Mouse (Mus musculus) cerebellum, adult 8-10 months (tissue): ENCODE measurements around the gene Itsn1.

Source experiments
- DNase-seq: peaks from one replicate; pipeline ENCODE4 v3.0.0; 2022

Itsn1 gene

DNA sequence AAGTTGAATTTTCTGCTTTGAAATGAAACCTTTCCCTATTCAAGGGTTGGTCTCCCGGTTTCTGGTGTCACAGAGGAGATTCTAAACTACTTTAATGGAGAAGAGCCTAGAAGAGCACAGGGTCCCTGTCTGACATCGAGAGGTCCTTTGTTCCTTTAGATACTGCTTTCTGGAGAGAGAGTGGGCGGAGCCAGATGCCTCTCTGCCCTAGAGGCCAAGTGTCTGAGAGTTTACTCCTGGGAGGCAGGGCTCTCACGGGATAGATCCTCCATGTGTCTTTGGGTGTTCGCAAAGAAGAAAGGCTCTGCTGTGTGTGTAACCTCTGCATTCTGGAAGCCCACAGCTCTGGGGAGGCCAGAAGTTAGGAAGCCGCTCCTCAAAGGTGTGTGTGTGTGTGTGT, 190.0 kb downstream of the Itsn1 start:
- no peak for DNase-seq

DNA sequence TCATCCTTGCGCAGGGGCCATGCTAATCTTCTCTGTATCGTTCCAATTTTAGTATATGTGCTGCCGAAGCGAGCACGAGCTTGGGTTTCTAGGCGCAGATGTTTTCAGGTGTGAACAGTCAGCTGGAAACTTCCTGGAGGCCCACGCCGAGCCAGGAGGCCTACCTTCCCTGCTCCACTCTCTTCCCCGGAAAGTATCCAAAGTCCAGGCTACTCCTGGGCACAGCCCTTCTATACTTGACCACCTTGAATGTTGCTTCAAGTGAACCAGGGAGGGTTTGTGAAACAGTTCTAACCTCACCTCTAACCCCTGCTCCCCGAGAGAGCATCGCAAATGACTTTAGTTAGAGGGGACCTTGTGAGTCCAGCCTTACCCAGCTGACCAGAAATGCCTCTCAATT, 192.3 kb downstream of the Itsn1 start:
- DNase-seq = no peak

DNA sequence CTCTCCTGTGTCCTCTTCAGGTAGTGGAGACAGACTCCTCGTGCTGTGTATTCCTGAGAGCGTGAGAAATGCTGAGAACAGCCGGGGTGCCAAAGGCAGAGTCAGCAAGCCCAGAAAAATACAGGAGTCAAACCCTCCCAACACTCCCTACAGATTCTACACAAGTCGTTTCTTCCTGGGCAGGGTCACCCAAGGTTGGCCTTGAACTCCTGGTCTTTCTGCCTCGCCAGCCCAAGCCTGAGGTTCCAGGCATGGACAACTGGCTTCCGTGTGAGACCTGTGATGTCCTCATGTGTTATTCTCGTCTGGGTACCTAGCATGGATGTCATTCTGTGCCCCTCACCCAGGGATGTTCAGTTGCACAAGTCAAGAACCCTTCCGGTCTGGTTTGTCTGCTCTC, 193.9 kb downstream of the Itsn1 start:
- no peak for DNase-seq

DNA sequence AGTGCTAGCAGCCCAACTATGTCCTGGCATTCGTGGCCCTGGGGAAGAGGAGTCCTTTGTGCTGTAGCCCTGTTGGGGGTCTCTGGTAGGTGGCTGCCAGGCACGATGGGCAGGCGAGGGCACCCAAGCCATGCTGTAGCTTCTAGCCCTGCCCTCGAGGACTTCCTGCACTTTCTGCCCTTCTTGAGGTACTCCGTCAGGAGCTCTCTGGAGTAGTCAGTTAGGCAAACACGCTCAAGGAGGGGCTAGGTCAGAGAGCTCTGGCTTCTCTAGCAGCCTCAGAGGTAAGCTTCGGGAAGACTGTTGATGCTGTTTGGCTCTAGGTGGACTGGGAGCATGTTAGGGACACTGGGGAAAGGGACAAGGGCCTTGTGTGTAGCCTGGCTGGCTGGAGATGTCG, 195.3 kb downstream of the Itsn1 start:
- no peak for DNase-seq

DNA sequence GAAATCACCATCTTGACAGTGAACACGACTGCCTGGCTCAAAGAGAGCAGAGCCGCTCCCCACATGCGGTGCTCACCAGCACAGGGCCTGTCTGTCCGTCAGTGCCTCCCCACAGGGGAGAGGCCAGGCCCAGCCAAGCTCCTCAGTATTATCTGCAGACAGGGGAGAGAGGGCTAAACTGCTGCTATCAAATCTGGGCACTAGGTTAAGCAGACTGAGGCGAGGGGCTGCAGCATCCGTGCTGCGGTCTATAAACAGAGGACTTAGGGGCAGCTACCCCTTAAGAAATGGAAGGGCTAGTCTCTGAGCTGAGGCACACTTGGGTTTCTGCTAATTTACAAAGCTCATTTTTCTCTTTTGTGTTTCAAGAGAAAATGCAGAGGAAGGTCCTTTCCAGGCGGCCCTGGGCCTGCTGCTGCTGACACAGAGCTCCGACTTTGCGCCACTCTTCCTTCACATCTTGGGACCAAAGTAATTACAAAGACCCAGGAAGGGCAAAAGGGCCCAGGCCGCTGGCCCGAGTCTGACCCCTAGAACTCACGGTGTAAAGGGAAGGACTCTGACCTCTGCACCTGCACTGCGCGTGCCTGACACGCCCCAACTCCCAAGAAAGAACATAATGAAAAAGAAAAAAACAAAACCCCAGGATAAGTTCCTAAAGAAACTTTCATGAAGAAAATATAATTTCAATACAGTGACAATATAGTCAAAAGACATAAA, 199.0 kb downstream of the Itsn1 start:
- DNase-seq = no peak

DNA sequence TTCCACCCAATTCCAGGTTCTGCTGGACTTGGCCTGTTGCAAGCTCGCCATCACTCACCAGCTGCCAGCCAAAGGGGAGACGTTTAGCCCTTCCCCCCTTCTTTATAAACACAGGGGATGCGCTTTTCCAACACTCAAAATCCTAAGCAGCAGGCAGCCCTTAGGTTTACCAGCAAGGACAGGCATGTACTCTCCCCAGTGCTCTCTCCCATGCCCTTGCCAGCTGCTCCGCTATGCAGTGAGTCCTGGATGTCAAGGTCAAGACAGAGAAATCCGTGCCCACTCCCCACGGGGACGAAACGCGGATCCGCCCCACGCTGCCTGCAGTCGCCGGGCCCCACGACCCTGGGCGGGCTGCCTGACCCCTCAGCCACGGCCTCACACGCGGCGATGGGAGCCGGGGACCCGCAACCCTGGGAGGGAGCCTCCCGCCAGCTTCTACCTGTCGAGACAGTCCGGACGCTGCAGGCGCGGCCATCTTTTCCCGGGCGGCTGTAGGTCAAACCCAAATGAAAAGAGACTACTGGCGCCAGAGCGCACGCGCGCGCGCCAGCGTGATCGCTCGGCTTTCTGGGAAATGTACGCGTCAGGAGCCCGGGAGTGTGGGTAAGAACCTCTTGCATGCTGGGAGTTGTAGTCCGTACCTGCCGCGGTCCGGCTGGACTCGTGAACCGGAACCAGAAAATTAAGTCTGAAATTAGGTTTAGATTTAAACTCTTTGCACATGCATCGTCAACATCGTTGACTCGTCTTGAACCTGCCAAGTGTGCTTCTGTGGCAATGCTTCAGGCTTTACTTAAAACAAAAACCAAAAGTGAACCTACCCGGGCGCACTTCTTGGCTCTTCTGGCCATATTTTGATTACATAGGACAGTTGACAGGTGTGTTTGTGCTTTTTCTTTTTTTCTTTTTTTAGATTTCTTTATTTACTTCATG, 202.3 kb downstream of the Itsn1 start:
- peak; percentile 88 for DNase-seq

DNA sequence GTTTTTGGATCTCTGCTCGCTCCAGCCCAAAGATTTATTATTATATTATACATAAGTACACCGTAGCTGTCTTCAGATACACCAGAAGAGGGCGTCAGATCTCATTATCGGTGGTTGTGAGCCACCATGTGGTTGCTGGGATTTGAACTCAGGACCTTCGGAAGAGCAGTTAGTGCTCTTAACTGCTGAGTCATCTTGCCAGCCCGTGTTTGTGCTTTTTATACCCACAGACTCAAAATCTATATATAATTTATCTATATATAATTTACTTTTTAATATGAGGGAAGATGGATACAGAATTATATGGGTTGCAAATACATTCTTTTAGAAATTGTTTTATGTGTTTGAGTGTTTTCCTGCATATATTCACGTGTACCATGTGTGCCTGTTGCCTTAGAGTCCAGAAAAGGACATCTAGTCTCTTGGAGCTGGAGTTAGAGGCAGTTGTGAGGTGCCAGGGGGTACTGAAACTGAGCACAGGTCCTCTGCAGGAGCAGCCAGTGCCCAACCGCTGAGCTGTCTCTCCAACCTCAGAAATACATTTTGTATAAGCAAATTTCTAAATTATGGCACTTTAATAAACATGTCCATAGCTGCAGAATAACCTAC, 203.1 kb downstream of the Itsn1 start:
- no peak for DNase-seq

DNA sequence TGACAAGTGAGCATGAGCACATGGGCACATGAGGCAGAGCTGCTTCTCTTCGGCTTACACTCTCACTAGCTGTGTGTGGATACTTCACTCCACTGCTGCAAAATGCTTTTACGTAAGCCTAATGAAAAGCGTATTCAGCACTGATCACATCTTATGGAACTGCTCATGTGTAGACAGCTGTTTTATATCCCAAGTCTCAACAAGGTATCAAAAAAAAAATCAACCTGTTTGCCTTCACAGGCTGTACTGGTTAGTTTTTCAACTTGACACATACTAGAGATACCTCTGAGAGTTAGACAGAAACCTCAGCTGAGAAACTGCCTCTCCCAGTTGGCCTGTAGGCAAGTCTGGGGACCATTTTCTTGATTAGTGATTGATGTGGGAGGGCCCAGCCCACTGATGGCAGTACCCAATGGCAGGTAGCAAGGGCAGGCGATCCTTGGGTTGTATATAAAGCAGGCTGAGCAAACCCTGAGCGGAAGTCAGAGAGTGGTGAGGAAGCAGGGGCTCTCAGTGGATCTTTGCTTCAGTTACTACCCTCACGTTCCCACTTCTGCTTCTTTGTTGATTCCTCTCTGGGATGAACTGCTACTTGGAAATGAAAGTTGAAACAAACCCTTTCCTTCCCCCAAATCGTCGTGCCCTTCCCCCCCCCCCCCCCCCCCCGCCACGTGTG, 203.9 kb downstream of the Itsn1 start:
- no peak for DNase-seq

DNA sequence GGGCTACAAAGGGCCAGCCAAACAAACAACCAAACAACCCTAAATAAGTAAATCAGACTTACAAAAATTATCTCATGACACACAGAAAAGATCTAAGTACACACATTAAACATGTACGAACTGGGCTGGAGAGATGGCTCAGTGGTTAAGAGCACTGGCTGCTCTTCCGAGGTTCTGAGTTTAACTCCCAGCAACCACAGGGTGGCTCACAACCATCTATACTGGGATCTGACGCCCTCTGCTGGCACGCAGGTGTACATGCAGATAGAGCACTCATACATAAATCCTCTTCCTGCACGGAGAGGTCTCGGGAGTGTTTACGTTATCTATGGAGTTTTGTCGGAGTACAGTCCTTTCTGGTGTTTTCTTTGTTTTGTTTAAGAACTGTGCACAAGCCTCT, 206.0 kb downstream of the Itsn1 start:
- DNase-seq = no peak

DNA sequence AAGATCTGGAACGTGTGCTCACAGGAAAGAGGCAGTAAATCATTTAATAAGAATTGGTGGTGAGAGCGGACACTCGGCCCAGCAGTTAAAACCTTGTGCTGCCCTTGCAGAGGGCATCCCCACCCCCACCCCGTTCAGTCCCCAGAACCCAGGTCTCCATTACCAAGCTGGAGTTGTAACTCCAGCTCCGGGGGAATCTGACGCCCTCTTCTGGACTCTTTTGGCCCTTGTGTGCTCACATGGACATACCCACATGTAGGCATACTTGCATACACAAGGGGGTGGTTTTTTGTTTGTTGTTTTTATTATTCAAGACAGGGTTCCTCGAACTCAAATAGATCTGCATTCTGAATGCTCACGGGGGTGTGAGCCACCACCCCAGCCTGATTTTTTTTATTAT, 206.6 kb downstream of the Itsn1 start:
- no peak for DNase-seq

DNA sequence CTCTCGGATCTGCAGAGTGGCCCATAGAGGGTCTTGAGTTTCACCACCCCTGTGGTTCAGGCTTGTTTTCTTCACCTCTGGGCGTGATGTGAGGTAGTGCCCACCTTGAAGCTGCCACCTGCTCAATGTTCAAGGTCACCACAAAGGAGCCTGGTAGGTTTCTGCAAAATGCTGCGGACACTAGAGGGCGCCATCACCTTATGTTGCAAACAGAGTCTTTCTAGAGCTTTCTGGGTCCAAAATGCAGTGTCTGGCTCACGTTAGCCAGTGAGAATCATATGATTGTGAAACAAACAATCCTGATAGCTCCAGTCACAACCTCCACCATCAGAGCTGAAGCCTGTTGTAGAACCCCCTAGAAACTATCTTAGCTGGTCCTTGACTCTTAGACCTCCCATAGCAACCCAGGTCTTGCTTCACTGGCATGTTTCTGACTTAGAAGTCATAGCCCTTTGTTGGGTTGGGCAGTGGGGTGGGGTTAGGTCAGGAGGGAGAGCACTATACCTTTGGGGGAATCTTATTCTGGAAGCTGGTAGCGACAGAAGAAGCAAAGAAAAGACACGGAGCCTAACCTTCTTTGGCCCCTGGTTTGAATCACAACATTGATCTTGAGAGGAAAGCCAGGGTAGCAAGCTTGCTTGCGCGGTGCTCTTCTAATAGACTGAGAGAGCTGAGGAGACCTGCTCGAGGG, 207.4 kb downstream of the Itsn1 start:
- DNase-seq = peak; percentile 87

DNA sequence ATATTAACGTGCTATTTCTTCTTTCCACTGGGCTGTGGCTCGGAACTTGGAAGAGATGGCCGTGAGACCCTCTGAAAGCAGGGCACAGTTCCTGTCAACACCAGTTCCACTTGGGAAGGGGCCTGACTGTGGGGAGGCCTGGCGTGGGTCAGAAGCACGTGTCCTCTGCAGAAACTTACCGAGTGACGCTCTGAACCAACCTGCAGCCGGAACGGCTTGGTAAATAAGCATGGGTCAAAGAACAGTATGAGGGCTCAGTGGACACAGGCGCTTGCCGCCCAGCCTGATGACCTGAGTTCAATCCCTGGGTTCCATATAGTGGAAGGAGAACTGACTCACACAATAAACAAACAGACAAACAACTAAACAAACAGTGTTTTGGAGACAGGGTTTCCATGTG, 208.2 kb downstream of the Itsn1 start:
- DNase-seq = no peak

DNA sequence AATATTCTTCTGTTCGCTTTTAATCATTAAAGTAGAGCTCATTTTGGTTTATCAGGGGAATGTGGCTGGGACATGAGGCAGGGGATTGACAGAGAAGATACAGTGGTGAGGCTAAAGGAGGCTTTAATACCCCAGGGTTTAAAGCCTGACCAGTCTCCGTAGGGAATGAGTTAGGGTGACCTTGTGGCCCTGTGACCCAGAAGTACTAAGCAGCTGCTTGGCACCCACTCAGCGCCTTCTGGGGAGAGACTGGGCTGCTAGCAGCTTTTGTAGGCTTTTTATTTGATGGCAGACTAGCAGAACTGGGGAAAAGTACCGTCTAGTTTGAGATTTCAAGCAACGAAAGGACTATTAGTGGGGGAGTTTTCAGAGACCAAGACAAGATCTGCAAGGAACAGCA, 209.1 kb downstream of the Itsn1 start:
- DNase-seq = no peak

DNA sequence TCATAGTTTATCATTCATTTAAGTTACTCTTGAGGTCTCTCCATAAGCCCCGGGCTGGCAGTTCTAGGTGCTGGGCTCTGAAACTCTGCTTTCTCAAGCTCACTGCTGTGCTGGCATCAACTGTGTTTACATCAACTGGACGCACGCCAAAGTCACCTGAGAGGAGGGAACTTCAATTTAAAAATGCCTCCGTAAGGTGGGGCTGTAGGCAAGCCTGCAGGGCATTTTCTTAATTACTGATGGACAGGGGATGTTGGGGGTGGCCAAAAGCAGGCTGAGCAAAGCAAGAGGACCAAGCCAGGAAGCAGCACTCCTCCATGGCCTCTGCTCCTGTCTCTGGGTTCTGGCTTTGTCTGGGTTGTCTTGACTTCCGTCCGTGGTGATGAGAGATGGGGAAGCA, 211.6 kb downstream of the Itsn1 start:
- DNase-seq = no peak

DNA sequence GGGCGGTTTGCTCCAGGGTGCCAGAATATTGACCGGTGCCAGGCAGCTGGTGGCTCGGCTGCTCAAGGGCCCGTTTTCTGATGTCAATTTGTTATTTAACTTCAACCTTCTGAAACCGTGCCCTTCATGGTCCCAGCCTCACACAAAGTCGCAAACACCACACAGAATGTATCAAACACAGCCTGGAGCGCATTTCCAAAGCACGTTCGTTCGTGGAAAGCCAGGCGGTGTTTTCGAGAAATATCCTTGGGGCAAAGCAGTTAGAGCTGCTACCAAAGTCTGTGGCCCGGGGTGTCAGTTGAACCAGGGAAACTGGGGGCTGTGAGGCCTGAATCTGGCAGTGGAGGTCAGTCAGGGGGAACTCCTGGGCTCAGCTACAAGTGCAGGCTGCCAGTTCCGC, 213.1 kb downstream of the Itsn1 start:
- DNase-seq = no peak

DNA sequence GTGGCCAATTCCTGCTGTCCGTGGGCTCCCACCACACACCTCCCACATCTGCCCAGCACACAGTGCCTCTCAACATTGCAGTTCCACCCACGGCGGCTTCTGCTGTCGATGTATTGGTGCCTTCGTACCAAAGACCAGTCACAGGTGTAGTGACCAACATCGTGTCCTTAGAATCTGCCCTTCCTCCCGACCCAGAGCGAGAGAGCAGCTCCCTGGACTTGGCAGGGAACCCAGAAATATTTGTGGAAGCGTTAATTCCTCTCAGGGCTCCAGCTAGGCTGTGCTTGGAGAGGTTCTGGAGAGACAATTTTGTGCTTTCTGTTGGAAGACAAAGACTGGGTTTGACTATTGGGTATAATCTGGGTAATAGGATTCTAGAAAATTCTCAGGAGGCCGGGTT, 217.2 kb downstream of the Itsn1 start:
- DNase-seq = no peak

DNA sequence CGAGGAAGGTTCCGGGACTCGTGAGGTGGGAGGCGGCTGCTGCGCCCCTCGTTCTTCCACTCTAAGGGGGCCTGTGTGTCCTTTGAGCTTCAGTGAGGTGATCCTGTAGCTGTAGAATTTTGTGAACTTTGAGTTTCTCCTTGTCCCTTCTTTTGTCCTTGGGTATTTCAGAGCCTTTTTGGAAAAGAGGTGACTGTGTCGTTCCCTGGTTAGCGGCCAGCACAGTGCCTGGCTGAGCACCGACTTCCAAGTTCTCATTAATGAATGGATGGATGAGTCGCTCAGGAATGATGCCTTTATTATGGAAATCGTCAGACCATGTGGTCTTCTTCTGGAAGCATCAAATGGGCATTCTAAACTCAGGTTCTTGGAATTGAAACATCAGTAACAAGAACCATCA, 218.0 kb downstream of the Itsn1 start:
- no peak for DNase-seq

DNA sequence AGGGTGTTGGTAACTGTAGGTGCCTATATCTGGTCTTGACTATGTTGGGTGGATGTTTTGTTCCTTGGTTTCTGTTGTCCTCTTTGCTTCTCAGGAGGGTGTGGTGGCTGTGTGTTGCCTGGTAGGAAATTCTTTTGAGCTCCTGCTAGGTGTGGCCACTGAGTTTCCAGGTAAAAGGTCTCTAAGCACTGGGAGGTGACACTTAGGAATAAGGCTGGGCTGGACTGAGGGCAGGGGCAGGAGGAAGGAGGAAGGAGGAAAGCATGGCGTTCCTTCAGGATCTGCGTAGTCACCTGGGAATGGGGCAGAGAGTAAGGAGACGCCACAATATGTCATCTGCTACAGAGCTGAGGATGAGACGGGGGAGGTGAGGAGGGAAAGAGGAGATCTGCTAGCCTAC, 224.9 kb downstream of the Itsn1 start:
- no peak for DNase-seq

DNA sequence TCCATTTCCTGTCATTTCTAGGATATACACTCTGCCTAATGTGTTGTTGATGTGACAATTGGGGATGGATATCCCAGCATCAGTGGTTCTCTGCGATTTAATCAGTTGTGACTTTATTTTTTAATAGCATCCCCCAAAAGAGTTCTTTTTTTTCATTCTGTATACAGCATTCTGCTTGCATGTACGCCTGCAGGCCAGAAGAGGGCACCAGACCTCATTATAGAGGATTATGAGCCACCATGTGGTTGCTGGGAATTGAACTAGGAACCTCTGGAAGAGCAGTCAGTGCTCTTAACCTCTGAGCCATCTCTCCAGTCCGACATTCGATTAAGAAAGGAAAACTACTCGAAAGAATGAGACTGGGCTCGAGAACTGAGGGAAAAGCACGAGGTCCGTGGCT, 225.7 kb downstream of the Itsn1 start:
- no peak for DNase-seq

DNA sequence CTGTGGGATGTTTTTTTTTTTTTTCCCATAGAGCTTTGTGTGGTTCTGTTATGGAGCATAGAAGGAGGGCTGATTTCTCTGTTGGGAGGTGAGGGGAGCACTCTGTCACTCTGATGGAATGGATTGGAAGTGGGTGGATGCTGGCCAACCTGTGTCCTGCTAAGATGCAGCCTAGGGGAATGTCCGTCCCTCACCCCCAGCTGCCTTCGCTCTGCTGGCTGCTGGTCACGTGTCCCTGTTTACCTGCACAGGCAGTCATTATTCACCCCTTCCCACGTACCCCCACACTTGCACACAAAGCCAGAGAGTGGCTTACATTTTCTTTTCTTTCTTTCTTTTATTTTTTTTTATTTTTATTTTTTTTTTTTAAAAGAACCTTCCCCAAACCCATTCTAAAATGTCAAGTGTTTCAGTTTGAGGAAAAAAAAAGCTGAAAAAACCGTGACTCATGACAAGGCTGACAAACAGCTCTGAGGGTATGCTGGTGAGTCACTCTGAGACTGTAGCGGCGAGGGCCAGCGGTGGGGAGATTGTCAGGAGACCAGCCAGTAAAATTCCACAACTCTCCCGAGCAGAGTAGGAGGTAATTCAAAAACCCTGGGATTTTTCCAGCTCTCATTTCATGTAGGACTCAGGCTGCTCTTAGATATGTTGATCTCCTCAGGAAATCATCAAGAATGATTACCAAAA, 233.3 kb downstream of the Itsn1 start:
- DNase-seq = peak; percentile 39

DNA sequence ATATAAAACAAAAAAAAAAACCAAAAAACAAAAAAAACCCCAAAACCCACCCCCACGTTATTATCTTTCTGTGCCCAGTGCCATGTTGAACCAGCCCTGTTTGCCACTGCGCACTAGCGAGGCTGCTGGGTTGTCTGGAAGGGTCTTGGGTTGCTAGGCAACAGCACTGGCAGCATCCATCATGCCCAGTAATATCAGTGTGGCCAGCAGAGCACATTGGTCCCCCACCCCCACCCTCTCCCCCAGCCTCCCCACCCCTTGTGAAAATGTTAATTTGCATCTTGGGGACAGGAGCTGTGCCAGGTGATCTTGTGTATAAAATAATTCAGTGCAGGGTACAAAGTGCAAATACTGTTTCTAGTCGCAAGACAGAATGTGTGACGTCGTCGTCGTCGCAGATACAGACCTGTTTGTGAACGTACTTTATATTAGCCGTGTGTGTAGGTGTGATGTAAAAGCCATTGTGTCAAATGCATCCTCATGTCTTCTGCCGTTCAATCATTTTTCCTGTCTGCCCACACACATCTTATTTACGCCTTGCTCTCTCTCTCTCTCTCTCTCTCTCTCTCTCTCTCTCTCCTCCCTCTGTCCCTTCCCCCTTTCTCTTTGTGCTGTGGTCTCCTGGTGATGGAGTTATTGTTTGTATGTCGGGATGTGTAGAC, 233.9 kb downstream of the Itsn1 start:
- DNase-seq = no peak

DNA sequence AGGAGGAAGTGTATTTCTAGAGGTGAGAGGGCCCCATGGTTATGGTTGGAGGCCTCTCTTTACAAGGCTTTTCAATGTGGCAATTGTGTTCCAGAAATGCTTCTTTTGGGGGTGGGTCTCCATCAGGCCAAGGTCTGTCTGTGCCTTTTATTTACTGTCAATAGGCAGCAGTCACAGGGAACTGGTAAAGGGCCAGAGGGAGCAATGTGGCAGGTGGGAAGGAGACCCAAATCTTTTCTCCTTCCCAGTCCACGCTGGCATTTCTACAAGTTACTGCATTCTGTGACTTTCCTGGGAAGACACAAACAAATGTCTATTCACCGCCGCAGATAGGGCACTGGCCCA, 234.4 kb downstream of the Itsn1 start:
- DNase-seq = no peak
